Comparison of ENCODE assay signal across 17 mouse cellular contexts in genomic region chr11:115446906-115447305, GRCm38 (mm10). TPM values are rescaled to one million over a fixed set of nuclear protein-coding genes. Genes with fewer than 3 reads are reported as not detected.
DNase-seq lines count a peak whose midpoint lies in the region; ATAC-seq and TF ChIP-seq lines count a peak whose summit lies in the region.
"Had no signal": no experiment of that assay in that cellular context is flagged by ENCODE, and none has a peak within 500 bp of the region (broad histone marks: within the 10 kb centered on the region; RNA-seq: fewer than 3 reads in every experiment).

No protein-coding gene starts in this region.

- intact Hi-C loops in heart, postnatal 25 days (cut with DNase I): no loop called here
- intact Hi-C loops in heart, adult 2 months (cut with DNase I): no loop called here

- H3K36me3 ChIP-seq in heart, adult 2 months (ENCODE audit: control insufficient read depth, insufficient read depth, low read length): no peaks in the 10 kb centered on the region
- no peaks in the 10 kb centered on the region for H3K36me3 ChIP-seq in intestine, postnatal 0 days (ENCODE audit: control insufficient read depth, insufficient read depth)
- no peaks in the 10 kb centered on the region for H3K36me3 ChIP-seq in liver, embryonic 16.5 days (ENCODE audit: control insufficient read depth, insufficient read depth)
- H3K36me3 ChIP-seq in midbrain, embryonic 14.5 days (ENCODE audit: control insufficient read depth, insufficient read depth, low read length): no peaks in the 10 kb centered on the region
- H3K36me3 ChIP-seq: G1E; limb, embryonic 12.5 days; midbrain, embryonic 12.5 days; neural tube, embryonic 13.5 days had no signal

- no peak for TF ChIP-seq CTCF in heart, adult 2 months (IDR thresholded peaks at IDR 0.05)
- no peak for TF ChIP-seq CTCF in intestine, postnatal 0 days (IDR thresholded peaks at IDR 0.05; ENCODE audit: low read depth)

- ATAC-seq in intestine, postnatal 0 days: no peak
- no peak for ATAC-seq in liver, embryonic 16.5 days (ENCODE audit: low read depth)
- ATAC-seq in midbrain, embryonic 14.5 days (ENCODE audit: low FRiP score, low TSS enrichment): no peak

- H3K27ac ChIP-seq in heart, adult 2 months: no peak overlapping the region; the same call in 1 of the 2 replicates
- H3K27ac ChIP-seq in intestine, postnatal 0 days (ENCODE audit: low read depth, low read length): peak overlapping the region; percentile 87
- H3K27ac ChIP-seq in liver, embryonic 16.5 days (ENCODE audit: low read length): peak overlapping the region; percentile 58
- no peak overlapping the region for H3K27ac ChIP-seq in midbrain, embryonic 14.5 days (replicated peaks; ENCODE audit: low read depth, low read length)
- H3K27ac ChIP-seq: layer of hippocampus, adult 2 months; limb, embryonic 12.5 days; midbrain, embryonic 12.5 days; neural tube, embryonic 13.5 days had no signal

- TF ChIP-seq POLR2A in heart, adult 2 months (IDR thresholded peaks at IDR 0.05; ENCODE audit: insufficient read depth, low read depth, low read length): no peak

- no peak overlapping the region for H3K4me3 ChIP-seq in heart, adult 2 months
- no peak overlapping the region for H3K4me3 ChIP-seq in intestine, postnatal 0 days (ENCODE audit: low read depth, low read length)
- no peak overlapping the region for H3K4me3 ChIP-seq in liver, embryonic 16.5 days (ENCODE audit: low read depth, low read length)
- no peak overlapping the region for H3K4me3 ChIP-seq in midbrain, embryonic 14.5 days (replicated peaks; ENCODE audit: low read depth, low read length)
- H3K4me3 ChIP-seq: layer of hippocampus, adult 2 months; limb, embryonic 12.5 days; midbrain, embryonic 12.5 days; neural tube, embryonic 13.5 days had no signal

- H3K4me2 ChIP-seq in intestine, postnatal 0 days (replicated peaks; ENCODE audit: low read depth): peak overlapping the region; percentile 48
- H3K4me2 ChIP-seq in liver, embryonic 16.5 days (ENCODE audit: low read depth, low read length): peak overlapping the region; percentile 30; the same call in 1 of the 2 replicates
- H3K4me2 ChIP-seq in midbrain, embryonic 14.5 days (ENCODE audit: low read length): no peak overlapping the region
- H3K4me2 ChIP-seq: limb, embryonic 12.5 days; midbrain, embryonic 12.5 days; neural tube, embryonic 13.5 days had no signal

- H3K9ac ChIP-seq in heart, adult 2 months (ENCODE audit: low read depth, low read length): 0 out of 2 replicates have a peak overlapping the region, but pooled peaks have one; percentile 26
- peak overlapping the region; percentile 34; the same call in 1 of the 2 replicates for H3K9ac ChIP-seq in intestine, postnatal 0 days (ENCODE audit: low read depth, low read length)
- H3K9ac ChIP-seq in liver, embryonic 16.5 days (ENCODE audit: low read depth, low read length): no peak overlapping the region
- no peak overlapping the region for H3K9ac ChIP-seq in midbrain, embryonic 14.5 days (replicated peaks; ENCODE audit: low read length)
- H3K9ac ChIP-seq: limb, embryonic 12.5 days; midbrain, embryonic 12.5 days; neural tube, embryonic 13.5 days had no signal

- no peaks in the 10 kb centered on the region for H3K9me3 ChIP-seq in intestine, postnatal 0 days (ENCODE audit: control insufficient read depth)
- H3K9me3 ChIP-seq in liver, embryonic 16.5 days (replicated peaks; ENCODE audit: control insufficient read depth, low read length): no peaks in the 10 kb centered on the region
- H3K9me3 ChIP-seq in midbrain, embryonic 14.5 days (ENCODE audit: control insufficient read depth, low read length): no peaks in the 10 kb centered on the region
- H3K9me3 ChIP-seq: G1E; limb, embryonic 12.5 days; midbrain, embryonic 12.5 days; neural tube, embryonic 13.5 days had no signal

- H3K4me1 ChIP-seq in heart, adult 2 months (ENCODE audit: control insufficient read depth, insufficient read depth, low read length): peaks cover 5% of the 10 kb centered on the region; the same call in 1 of the 2 replicates
- H3K4me1 ChIP-seq in intestine, postnatal 0 days (replicated peaks; ENCODE audit: control insufficient read depth, insufficient read depth, low read length): peaks cover 16% of the 10 kb centered on the region; the same call in 1 of the 2 replicates
- H3K4me1 ChIP-seq in liver, embryonic 16.5 days (ENCODE audit: control insufficient read depth, low read depth, low read length): no peaks in the 10 kb centered on the region; the same call in 1 of the 2 replicates
- H3K4me1 ChIP-seq in midbrain, embryonic 14.5 days (ENCODE audit: control insufficient read depth, insufficient read depth, low read length): no peaks in the 10 kb centered on the region
- H3K4me1 ChIP-seq: midbrain, embryonic 12.5 days; neural tube, embryonic 13.5 days had no signal

- WGBS in heart, adult 2 months: 11% methylated on average over 3 of the region's 3 CpGs
- WGBS in intestine, postnatal 0 days: 26% methylated on average over 3 of the region's 3 CpGs
- 40% methylated on average over 3 of the region's 3 CpGs for WGBS in liver, embryonic 16.5 days (ENCODE audit: insufficient replicate concordance)
- 89% methylated on average over 3 of the region's 3 CpGs for WGBS in midbrain, embryonic 14.5 days

- no peaks in the 10 kb centered on the region for H3K27me3 ChIP-seq in heart, adult 2 months (ENCODE audit: control insufficient read depth, insufficient read depth, low read length)
- no peaks in the 10 kb centered on the region for H3K27me3 ChIP-seq in intestine, postnatal 0 days (replicated peaks; ENCODE audit: control insufficient read depth, insufficient read depth, low read length)
- no peaks in the 10 kb centered on the region for H3K27me3 ChIP-seq in liver, embryonic 16.5 days (ENCODE audit: control insufficient read depth, insufficient read depth, low read depth, low read length)
- no peaks in the 10 kb centered on the region for H3K27me3 ChIP-seq in midbrain, embryonic 14.5 days (ENCODE audit: control insufficient read depth, insufficient read depth, low read length)
- H3K27me3 ChIP-seq: limb, embryonic 12.5 days; midbrain, embryonic 12.5 days; neural tube, embryonic 13.5 days had no signal

- TF ChIP-seq EP300 in heart, adult 2 months (IDR thresholded peaks at IDR 0.05; ENCODE audit: insufficient read depth, low read depth, low read length): no peak

- peak; percentile 94 for DNase-seq in heart, adult 11 months
- no peak for DNase-seq in heart, postnatal 25 days (ENCODE audit: low spot score)
- no peak for DNase-seq in heart, adult 2 months
- DNase-seq in midbrain, embryonic 14.5 days: no peak
- no peak for DNase-seq in urinary bladder, adult 18-20 months (ENCODE audit: low spot score in 2 of 2)
- DNase-seq in urinary bladder, adult 2 months (ENCODE audit: low spot score): no peak
- DNase-seq: cerebellum, adult 9-11 months; right cerebral cortex, postnatal 25 days had no signal

- no peaks in the 10 kb centered on the region for H3K79me2 ChIP-seq in heart, adult 2 months (replicated peaks; ENCODE audit: control insufficient read depth, insufficient read depth, low read length)

RNA-seq across cellular contexts. Expression of gene Trim80, which starts 6.6 kb away (rescaled TPM):
- total RNA-seq in heart, postnatal 25 days (2021): not detected
- total RNA-seq in heart, adult 2 months (2021): under 1 TPM in 1 of 2 experiments, not detected in 1; 0.13 TPM
- 0.33 TPM in 1 of 2 replicates, not detected in the other for polyA plus RNA-seq in heart, adult 2 months (2012; rRNA removed)
- 0.64 and 1.1 TPM in 2 replicates for polyA plus RNA-seq in intestine, postnatal 0 days (2015; fragmentation: Nextera tagmentation; extraction: Ambion mirVana)
- 0.84 and 1.1 TPM in 2 replicates for polyA plus RNA-seq in liver, embryonic 16.5 days (2015; fragmentation: Nextera tagmentation; extraction: Ambion mirVana)
- polyA plus RNA-seq in midbrain, embryonic 14.5 days (2014; fragmentation: Nextera tagmentation; extraction: Ambion mirVana): not detected in 2 replicates
- polyA plus RNA-seq in urinary bladder, adult 2 months (2012; rRNA removed): 0.04 and 0.09 TPM in 2 replicates
- total RNA-seq: G1E; hematopoietic stem cell, adult 5-6 weeks; layer of hippocampus, adult 2 months had no signal
- polyA plus RNA-seq: G1E; limb, embryonic 12.5 days; midbrain, embryonic 12.5 days; neural tube, embryonic 13.5 days had no signal

RNA-seq across cellular contexts. Expression of gene Slc16a5, which starts 15.4 kb away (rescaled TPM):
- total RNA-seq in heart, postnatal 25 days (2021): not detected
- not detected for total RNA-seq in heart, adult 2 months (2021)
- 0.06 and 0.18 TPM in 2 replicates for polyA plus RNA-seq in heart, adult 2 months (2012; rRNA removed)
- polyA plus RNA-seq in intestine, postnatal 0 days (2015; fragmentation: Nextera tagmentation; extraction: Ambion mirVana): 3.0 and 3.4 TPM in 2 replicates
- polyA plus RNA-seq in liver, embryonic 16.5 days (2015; fragmentation: Nextera tagmentation; extraction: Ambion mirVana): 0.21 and 0.51 TPM in 2 replicates
- not detected in 2 replicates for polyA plus RNA-seq in midbrain, embryonic 14.5 days (2014; fragmentation: Nextera tagmentation; extraction: Ambion mirVana)
- polyA plus RNA-seq in urinary bladder, adult 2 months (2012; rRNA removed): 0.83 and 1.1 TPM in 2 replicates
- total RNA-seq: adrenal gland, adult 18-20 months; hematopoietic stem cell, adult 5-6 weeks; layer of hippocampus, adult 2 months had no signal
- polyA plus RNA-seq: G1E; limb, embryonic 12.5 days had no signal

RNA-seq across cellular contexts. Expression of gene Kctd2, which starts 27.0 kb away (rescaled TPM):
- total RNA-seq in heart, postnatal 25 days (2021): 10 to 100 TPM; 27.0 to 28.0 TPM
- total RNA-seq in heart, adult 2 months (2021): 10 to 100 TPM; 26.6 to 30.0 TPM
- polyA plus RNA-seq in heart, adult 2 months (2012; rRNA removed): 22.9 and 31.9 TPM in 2 replicates
- polyA plus RNA-seq in intestine, postnatal 0 days (2015; fragmentation: Nextera tagmentation; extraction: Ambion mirVana): 17.5 and 18.6 TPM in 2 replicates
- 0.70 and 1.0 TPM in 2 replicates for polyA plus RNA-seq in liver, embryonic 16.5 days (2015; fragmentation: Nextera tagmentation; extraction: Ambion mirVana)
- polyA plus RNA-seq in midbrain, embryonic 14.5 days (2014; fragmentation: Nextera tagmentation; extraction: Ambion mirVana): 37.3 and 41.6 TPM in 2 replicates
- 35.6 TPM in 2 replicates for polyA plus RNA-seq in urinary bladder, adult 2 months (2012; rRNA removed)

RNA-seq across cellular contexts. Expression of gene Atp5h, which starts 27.1 kb away (rescaled TPM):
- 1,000 to 10,000 TPM; 2,312 to 2,343 TPM for total RNA-seq in heart, postnatal 25 days (2021)
- total RNA-seq in heart, adult 2 months (2021): 1,000 to 10,000 TPM; 1,964 to 2,328 TPM
- polyA plus RNA-seq in heart, adult 2 months (2012; rRNA removed): 830 and 1,376 TPM in 2 replicates
- polyA plus RNA-seq in intestine, postnatal 0 days (2015; fragmentation: Nextera tagmentation; extraction: Ambion mirVana): 1,235 and 1,272 TPM in 2 replicates
- 482 and 528 TPM in 2 replicates for polyA plus RNA-seq in liver, embryonic 16.5 days (2015; fragmentation: Nextera tagmentation; extraction: Ambion mirVana)
- polyA plus RNA-seq in midbrain, embryonic 14.5 days (2014; fragmentation: Nextera tagmentation; extraction: Ambion mirVana): 838 and 924 TPM in 2 replicates
- polyA plus RNA-seq in urinary bladder, adult 2 months (2012; rRNA removed): 561 and 600 TPM in 2 replicates

RNA-seq across cellular contexts. Expression of gene Armc7, which starts 28.6 kb away (rescaled TPM):
- 1 to 10 TPM; 1.4 to 2.3 TPM for total RNA-seq in heart, postnatal 25 days (2021)
- 1 to 10 TPM; 1.9 to 2.7 TPM for total RNA-seq in heart, adult 2 months (2021)
- 2.3 and 3.3 TPM in 2 replicates for polyA plus RNA-seq in heart, adult 2 months (2012; rRNA removed)
- 6.9 and 7.0 TPM in 2 replicates for polyA plus RNA-seq in intestine, postnatal 0 days (2015; fragmentation: Nextera tagmentation; extraction: Ambion mirVana)
- 3.7 TPM in 2 replicates for polyA plus RNA-seq in liver, embryonic 16.5 days (2015; fragmentation: Nextera tagmentation; extraction: Ambion mirVana)
- polyA plus RNA-seq in midbrain, embryonic 14.5 days (2014; fragmentation: Nextera tagmentation; extraction: Ambion mirVana): 16.3 and 16.7 TPM in 2 replicates
- 6.9 and 7.0 TPM in 2 replicates for polyA plus RNA-seq in urinary bladder, adult 2 months (2012; rRNA removed)

Comparison
In these comparisons a context has a peak if more than half of its experiments do, and no peak if none do; other contexts are left out.
1. H3K27ac ChIP-seq: peak in intestine, postnatal 0 days (single experiment) and liver, embryonic 16.5 days (single experiment); none in heart, adult 2 months (single experiment) and midbrain, embryonic 14.5 days (single experiment).
2. H3K9ac ChIP-seq: peak in heart, adult 2 months (single experiment) and intestine, postnatal 0 days (single experiment); none in liver, embryonic 16.5 days (single experiment) and midbrain, embryonic 14.5 days (single experiment).